Comparison of ENCODE assay signal across 22 mouse cellular contexts in the genomic region with DNA sequence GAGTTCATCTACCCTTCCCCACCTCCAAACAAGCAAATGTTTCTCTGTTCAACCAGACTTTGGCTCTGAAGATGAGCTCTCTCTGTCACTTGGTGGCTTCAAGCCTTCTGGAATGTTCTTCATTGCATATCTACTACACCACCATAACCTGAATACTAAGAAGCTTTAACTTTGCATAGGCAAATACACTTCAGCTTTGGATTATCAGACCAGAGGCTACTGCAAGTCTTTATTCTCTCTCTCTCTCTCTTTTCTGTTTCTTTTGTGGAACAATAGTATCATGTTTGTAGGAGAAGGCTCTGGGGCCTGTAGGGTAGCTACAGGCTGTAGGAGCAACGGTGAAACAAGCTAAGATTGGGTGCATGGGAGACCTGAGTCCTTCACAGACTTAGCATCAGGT. TPM values are rescaled to one million over a fixed set of nuclear protein-coding genes. Genes with fewer than 3 reads are reported as not detected.
DNase-seq lines count a peak whose midpoint lies in the region; ATAC-seq and TF ChIP-seq lines count a peak whose summit lies in the region.
"Had no signal": no experiment of that assay in that cellular context is flagged by ENCODE, and none has a peak within 500 bp of the region (broad histone marks: within the 10 kb centered on the region; RNA-seq: fewer than 3 reads in every experiment).

No protein-coding gene starts in this region.

- peaks cover 67% of the 10 kb centered on the region for H3K4me1 ChIP-seq in embryonic facial prominence, embryonic 13.5 days
- peaks cover 60% of the 10 kb centered on the region for H3K4me1 ChIP-seq in embryonic facial prominence, embryonic 10.5 days
- peaks cover 46% of the 10 kb centered on the region for H3K4me1 ChIP-seq in heart, embryonic 16.5 days (ENCODE audit: control insufficient read depth, insufficient read depth, low read length)
- H3K4me1 ChIP-seq in lung, postnatal 0 days (ENCODE audit: insufficient read depth, low read depth, low read length) = peaks cover 31% of the 10 kb centered on the region; the same call in 1 of the 2 replicates
- H3K4me1 ChIP-seq in stomach, postnatal 0 days (replicated peaks; ENCODE audit: control insufficient read depth, insufficient read depth) = peaks cover 25% of the 10 kb centered on the region; the same call in 1 of the 2 replicates
- H3K4me1 ChIP-seq in kidney, adult 2 months (ENCODE audit: control insufficient read depth, insufficient read depth, low read length) = peaks cover 17% of the 10 kb centered on the region

- peak overlapping the region; percentile 84 for H3K27ac ChIP-seq in embryonic facial prominence, embryonic 13.5 days
- no peak overlapping the region for H3K27ac ChIP-seq in embryonic facial prominence, embryonic 10.5 days (replicated peaks)
- H3K27ac ChIP-seq in heart, embryonic 16.5 days (ENCODE audit: low read length) = peak overlapping the region; percentile 91
- H3K27ac ChIP-seq in lung, postnatal 0 days (ENCODE audit: low read length) = peak overlapping the region; percentile 83; the same call in 1 of the 2 replicates
- 0 out of 2 replicates have a peak overlapping the region, but pooled peaks have one; percentile 84 for H3K27ac ChIP-seq in stomach, postnatal 0 days (replicated peaks)
- no peak overlapping the region for H3K27ac ChIP-seq in kidney, adult 2 months (ENCODE audit: insufficient read depth, low read depth, low read length)
- H3K27ac ChIP-seq: forebrain, embryonic 13.5 days; hindbrain, embryonic 12.5 days had no signal

- H3K9me3 ChIP-seq in embryonic facial prominence, embryonic 13.5 days = no peaks in the 10 kb centered on the region
- no peaks in the 10 kb centered on the region for H3K9me3 ChIP-seq in embryonic facial prominence, embryonic 10.5 days
- H3K9me3 ChIP-seq in heart, embryonic 16.5 days (replicated peaks; ENCODE audit: control insufficient read depth, low read length) = no peaks in the 10 kb centered on the region
- no peaks in the 10 kb centered on the region for H3K9me3 ChIP-seq in lung, postnatal 0 days (ENCODE audit: low read length)
- H3K9me3 ChIP-seq in stomach, postnatal 0 days (ENCODE audit: control insufficient read depth, low read length) = no peaks in the 10 kb centered on the region
- H3K9me3 ChIP-seq: embryonic facial prominence, embryonic 12.5 days; forebrain, embryonic 13.5 days; hindbrain, embryonic 12.5 days had no signal

- DNase-seq in embryonic facial prominence, embryonic 10.5 days (ENCODE audit: low spot score) = no peak
- DNase-seq in heart, adult 8-10 months (ENCODE audit: low spot score) = no peak
- no peak for DNase-seq in lung, postnatal 0 days (ENCODE audit: low spot score)
- DNase-seq in lung, adult 18-20 months = no peak
- DNase-seq in stomach, postnatal 0 days (ENCODE audit: low spot score) = no peak
- DNase-seq in kidney, adult 2 months = no peak
- DNase-seq: adrenal gland, postnatal 10 days; B cell, adult 2 months; cerebellum, adult 11 months; cerebellum, adult 8-10 months; cerebellum, postnatal 14 days; embryo, embryonic 11 days; heart, adult 18-20 months; heart, postnatal 4 days had no signal

- no peak for TF ChIP-seq EP300 in lung, postnatal 0 days (IDR thresholded peaks at IDR 0.05)
- TF ChIP-seq EP300 in stomach, postnatal 0 days (optimal IDR thresholded peaks at IDR 0.05) = no peak

- H3K4me2 ChIP-seq in embryonic facial prominence, embryonic 13.5 days = no peak overlapping the region
- no peak overlapping the region for H3K4me2 ChIP-seq in heart, embryonic 16.5 days (ENCODE audit: low read depth, low read length)
- no peak overlapping the region for H3K4me2 ChIP-seq in lung, postnatal 0 days (replicated peaks; ENCODE audit: low read depth, low read length)
- H3K4me2 ChIP-seq in stomach, postnatal 0 days (replicated peaks; ENCODE audit: low read depth) = no peak overlapping the region
- H3K4me2 ChIP-seq: embryonic facial prominence, embryonic 12.5 days; forebrain, embryonic 13.5 days; heart, embryonic 11.5 days; hindbrain, embryonic 12.5 days had no signal

- no peaks in the 10 kb centered on the region for H3K36me3 ChIP-seq in embryonic facial prominence, embryonic 13.5 days
- H3K36me3 ChIP-seq in embryonic facial prominence, embryonic 10.5 days (replicated peaks) = no peaks in the 10 kb centered on the region
- no peaks in the 10 kb centered on the region for H3K36me3 ChIP-seq in heart, embryonic 16.5 days (ENCODE audit: control insufficient read depth, insufficient read depth)
- no peaks in the 10 kb centered on the region for H3K36me3 ChIP-seq in lung, postnatal 0 days (ENCODE audit: insufficient read depth, low read length)
- H3K36me3 ChIP-seq in stomach, postnatal 0 days (ENCODE audit: control insufficient read depth, insufficient read depth, low read length) = no peaks in the 10 kb centered on the region
- no peaks in the 10 kb centered on the region for H3K36me3 ChIP-seq in kidney, adult 2 months (ENCODE audit: control insufficient read depth, insufficient read depth, low read length)
- H3K36me3 ChIP-seq: embryonic facial prominence, embryonic 12.5 days; hindbrain, embryonic 12.5 days had no signal

- no peak overlapping the region for H3K9ac ChIP-seq in embryonic facial prominence, embryonic 13.5 days
- no peak overlapping the region for H3K9ac ChIP-seq in heart, embryonic 16.5 days (ENCODE audit: low read length)
- H3K9ac ChIP-seq in lung, postnatal 0 days (replicated peaks; ENCODE audit: low read depth) = no peak overlapping the region
- no peak overlapping the region for H3K9ac ChIP-seq in stomach, postnatal 0 days (ENCODE audit: low read length)
- H3K9ac ChIP-seq: embryonic facial prominence, embryonic 12.5 days; forebrain, embryonic 13.5 days; hindbrain, embryonic 12.5 days had no signal

- ATAC-seq in embryonic facial prominence, embryonic 13.5 days (ENCODE audit: insufficient number of reproducible peaks, insufficient read depth, low FRiP score, low TSS enrichment, low read depth) = no peak
- no peak for ATAC-seq in heart, embryonic 16.5 days (replicated peaks; ENCODE audit: extremely low read depth, insufficient read depth, low FRiP score)
- no peak for ATAC-seq in lung, postnatal 0 days
- ATAC-seq in stomach, postnatal 0 days (ENCODE audit: low FRiP score, low TSS enrichment) = no peak
- ATAC-seq: forebrain, embryonic 13.5 days; hindbrain, embryonic 16.5 days; inflammation-experienced regulatory T-cells, adult 6 months had no signal

- no peak for TF ChIP-seq CTCF in lung, postnatal 0 days (IDR thresholded peaks at IDR 0.05)
- no peak for TF ChIP-seq CTCF in stomach, postnatal 0 days (IDR thresholded peaks at IDR 0.05; ENCODE audit: low read depth)
- no peak for TF ChIP-seq CTCF in kidney, adult 2 months (conservative IDR thresholded peaks at IDR 0.05; ENCODE audit: insufficient read depth, insufficient read length, low read depth, low read length)

- 89% methylated on average over 1 of the region's 1 CpGs for WGBS in embryonic facial prominence, embryonic 13.5 days
- 88% methylated on average over 1 of the region's 1 CpGs for WGBS in embryonic facial prominence, embryonic 10.5 days
- 96% methylated on average over 1 of the region's 1 CpGs for WGBS in heart, embryonic 16.5 days
- WGBS in lung, postnatal 0 days = 97% methylated on average over 1 of the region's 1 CpGs
- WGBS in stomach, postnatal 0 days = 93% methylated on average over 1 of the region's 1 CpGs
- WGBS in kidney, adult 2 months = 97% methylated on average over 1 of the region's 1 CpGs

- H3K27me3 ChIP-seq in embryonic facial prominence, embryonic 13.5 days = no peaks in the 10 kb centered on the region
- no peaks in the 10 kb centered on the region for H3K27me3 ChIP-seq in embryonic facial prominence, embryonic 10.5 days (replicated peaks; ENCODE audit: low read depth, poor library complexity, severe bottlenecking)
- no peaks in the 10 kb centered on the region for H3K27me3 ChIP-seq in heart, embryonic 16.5 days (ENCODE audit: control insufficient read depth, insufficient read depth, low read length)
- H3K27me3 ChIP-seq in lung, postnatal 0 days (replicated peaks; ENCODE audit: insufficient read depth, low read length) = no peaks in the 10 kb centered on the region
- H3K27me3 ChIP-seq in stomach, postnatal 0 days (ENCODE audit: control insufficient read depth, insufficient read depth, low read length) = no peaks in the 10 kb centered on the region
- no peaks in the 10 kb centered on the region for H3K27me3 ChIP-seq in kidney, adult 2 months (replicated peaks; ENCODE audit: control insufficient read depth, insufficient read depth, low read length)
- H3K27me3 ChIP-seq: embryonic facial prominence, embryonic 12.5 days; forebrain, embryonic 13.5 days; hindbrain, embryonic 12.5 days had no signal

- no peak for TF ChIP-seq POLR2A in kidney, adult 2 months (IDR thresholded peaks at IDR 0.05; ENCODE audit: low read depth, low read length)

- no peak overlapping the region for H3K4me3 ChIP-seq in embryonic facial prominence, embryonic 13.5 days
- no peak overlapping the region for H3K4me3 ChIP-seq in embryonic facial prominence, embryonic 10.5 days
- H3K4me3 ChIP-seq in heart, embryonic 16.5 days (ENCODE audit: low read length) = no peak overlapping the region
- H3K4me3 ChIP-seq in lung, postnatal 0 days (ENCODE audit: low read depth, low read length) = no peak overlapping the region
- no peak overlapping the region for H3K4me3 ChIP-seq in stomach, postnatal 0 days (ENCODE audit: low read depth, low read length)
- H3K4me3 ChIP-seq in kidney, adult 2 months (ENCODE audit: insufficient read depth, low read depth, low read length) = no peak overlapping the region
- H3K4me3 ChIP-seq: embryonic facial prominence, embryonic 12.5 days; forebrain, embryonic 13.5 days; hindbrain, embryonic 12.5 days had no signal

RNA-seq across cellular contexts. Expression of gene Nfkbia, which starts 50.2 kb away (rescaled TPM):
- 117 and 126 TPM in 2 replicates for polyA plus RNA-seq in embryonic facial prominence, embryonic 13.5 days (2015; fragmentation: Nextera tagmentation; extraction: Ambion mirVana)
- 44.6 and 55.2 TPM in 2 replicates for polyA plus RNA-seq in embryonic facial prominence, embryonic 10.5 days (2016; fragmentation: Nextera tagmentation; extraction: Ambion mirVana)
- polyA plus RNA-seq in heart, embryonic 16.5 days (2015; fragmentation: Nextera tagmentation; extraction: Ambion mirVana) = 80.8 and 85.9 TPM in 2 replicates
- total RNA-seq in heart, adult 8-10 months (2022) = 10 to 100 TPM; 27.4 to 65.8 (median 39.3) TPM
- polyA plus RNA-seq in lung, postnatal 0 days (2015; fragmentation: Nextera tagmentation; extraction: Ambion mirVana) = 184 and 297 TPM in 2 replicates
- 110 and 119 TPM in 2 replicates for polyA plus RNA-seq in stomach, postnatal 0 days (2015; fragmentation: Nextera tagmentation; extraction: Ambion mirVana)
- polyA plus RNA-seq in kidney, adult 2 months (2012; rRNA removed) = 90.0 and 93.3 TPM in 2 replicates

RNA-seq across cellular contexts. Expression of gene Psma6, which starts 58.2 kb away (rescaled TPM):
- 440 and 454 TPM in 2 replicates for polyA plus RNA-seq in embryonic facial prominence, embryonic 13.5 days (2015; fragmentation: Nextera tagmentation; extraction: Ambion mirVana)
- polyA plus RNA-seq in embryonic facial prominence, embryonic 10.5 days (2016; fragmentation: Nextera tagmentation; extraction: Ambion mirVana) = 510 and 513 TPM in 2 replicates
- 322 and 352 TPM in 2 replicates for polyA plus RNA-seq in heart, embryonic 16.5 days (2015; fragmentation: Nextera tagmentation; extraction: Ambion mirVana)
- total RNA-seq in heart, adult 8-10 months (2022) = 100 to 1,000 TPM; 149 to 159 (median 156) TPM
- 281 and 292 TPM in 2 replicates for polyA plus RNA-seq in lung, postnatal 0 days (2015; fragmentation: Nextera tagmentation; extraction: Ambion mirVana)
- 357 and 358 TPM in 2 replicates for polyA plus RNA-seq in stomach, postnatal 0 days (2015; fragmentation: Nextera tagmentation; extraction: Ambion mirVana)
- 48.5 and 80.2 TPM in 2 replicates for polyA plus RNA-seq in kidney, adult 2 months (2012; rRNA removed)

Comparison
In these comparisons a context has a peak if more than half of its experiments do, and no peak if none do; other contexts are left out.
1. H3K27ac ChIP-seq: peak in embryonic facial prominence, embryonic 13.5 days (single experiment), heart, embryonic 16.5 days (single experiment), lung, postnatal 0 days (single experiment) and stomach, postnatal 0 days (single experiment); none in embryonic facial prominence, embryonic 10.5 days (single experiment) and kidney, adult 2 months (single experiment).